Comparison of ENCODE assay signal across 11 mouse cellular contexts in genomic region chr13:54757093-54757830, GRCm38 (mm10). TPM values are rescaled to one million over a fixed set of nuclear protein-coding genes. Genes with fewer than 3 reads are reported as not detected.
DNase-seq lines count a peak whose midpoint lies in the region; ATAC-seq lines count a peak whose summit lies in the region.
"Had no signal": no experiment of that assay in that cellular context is flagged by ENCODE, and none has a peak within 500 bp of the region (broad histone marks: within the 10 kb centered on the region; RNA-seq: fewer than 3 reads in every experiment).

No protein-coding gene starts in this region.

- intact Hi-C loops in heart, postnatal 36 days (cut with DNase I): no loop called here

- no peak overlapping the region for H3K9ac ChIP-seq in heart, embryonic 16.5 days (ENCODE audit: low read length)
- H3K9ac ChIP-seq in forebrain, embryonic 14.5 days (ENCODE audit: low read length): peak overlapping the region; percentile 59
- peak overlapping the region; percentile 36; the same call in 1 of the 2 replicates for H3K9ac ChIP-seq in midbrain, embryonic 11.5 days (ENCODE audit: low read length)

- no peak overlapping the region for H3K27ac ChIP-seq in heart, embryonic 16.5 days (ENCODE audit: low read length)
- H3K27ac ChIP-seq in forebrain, embryonic 14.5 days (ENCODE audit: low read depth, low read length): peak overlapping the region; percentile 94
- peak overlapping the region; percentile 59; the same call in 1 of the 2 replicates for H3K27ac ChIP-seq in midbrain, embryonic 11.5 days (ENCODE audit: low read depth, low read length)

- peaks cover 3% of the 10 kb centered on the region; the same call in 1 of the 2 replicates for H3K4me1 ChIP-seq in heart, embryonic 16.5 days (ENCODE audit: control insufficient read depth, insufficient read depth, low read length)
- H3K4me1 ChIP-seq in forebrain, embryonic 14.5 days (ENCODE audit: control insufficient read depth, insufficient read depth, low read length): peaks cover 46% of the 10 kb centered on the region
- H3K4me1 ChIP-seq in midbrain, embryonic 11.5 days (ENCODE audit: control insufficient read depth, insufficient read depth, low read length): peaks cover 20% of the 10 kb centered on the region

- H3K4me3 ChIP-seq in heart, embryonic 16.5 days (ENCODE audit: low read length): 0 out of 2 replicates have a peak overlapping the region, but pooled peaks have one; percentile 42
- H3K4me3 ChIP-seq in forebrain, embryonic 14.5 days (ENCODE audit: low read depth, low read length): peak overlapping the region; percentile 42
- peak overlapping the region; percentile 35 for H3K4me3 ChIP-seq in midbrain, embryonic 11.5 days (ENCODE audit: low read depth, low read length)

- WGBS in heart, embryonic 16.5 days: 46% methylated on average over 10 of the region's 10 CpGs
- WGBS in forebrain, embryonic 14.5 days: 35% methylated on average over 10 of the region's 10 CpGs
- WGBS in midbrain, embryonic 11.5 days: 45% methylated on average over 10 of the region's 10 CpGs

- H3K27me3 ChIP-seq in heart, embryonic 16.5 days (ENCODE audit: control insufficient read depth, insufficient read depth, low read length): peaks cover 52% of the 10 kb centered on the region
- H3K27me3 ChIP-seq in forebrain, embryonic 14.5 days (replicated peaks; ENCODE audit: control insufficient read depth, insufficient read depth, low read length): no peaks in the 10 kb centered on the region
- peaks cover 5% of the 10 kb centered on the region; the same call in 1 of the 2 replicates for H3K27me3 ChIP-seq in midbrain, embryonic 11.5 days (ENCODE audit: control insufficient read depth, insufficient read depth, low read length)

- H3K9me3 ChIP-seq in heart, embryonic 16.5 days (replicated peaks; ENCODE audit: control insufficient read depth, low read length): no peaks in the 10 kb centered on the region
- H3K9me3 ChIP-seq in forebrain, embryonic 14.5 days (replicated peaks; ENCODE audit: control insufficient read depth, low read length): no peaks in the 10 kb centered on the region
- H3K9me3 ChIP-seq in midbrain, embryonic 11.5 days (ENCODE audit: control insufficient read depth, low read length): no peaks in the 10 kb centered on the region

- no peaks in the 10 kb centered on the region for H3K36me3 ChIP-seq in heart, embryonic 16.5 days (ENCODE audit: control insufficient read depth, insufficient read depth)
- no peaks in the 10 kb centered on the region for H3K36me3 ChIP-seq in forebrain, embryonic 14.5 days (ENCODE audit: control insufficient read depth, insufficient read depth, low read length)
- H3K36me3 ChIP-seq in midbrain, embryonic 11.5 days (ENCODE audit: control insufficient read depth, insufficient read depth, low read length): no peaks in the 10 kb centered on the region

- H3K4me2 ChIP-seq in heart, embryonic 16.5 days (ENCODE audit: low read depth, low read length): peak overlapping the region; percentile 62
- H3K4me2 ChIP-seq in forebrain, embryonic 14.5 days (ENCODE audit: low read length): peak overlapping the region; percentile 85
- peak overlapping the region; percentile 85 for H3K4me2 ChIP-seq in midbrain, embryonic 11.5 days

- no peak for DNase-seq in heart, postnatal 36 days
- peak; percentile 95 for DNase-seq in brain, adult 2 months (ENCODE audit: low read depth, low spot score)
- DNase-seq in forebrain, embryonic 14.5 days (ENCODE audit: low spot score): peak; percentile 80
- peak; percentile 79 for DNase-seq in midbrain, embryonic 11.5 days (ENCODE audit: low spot score, missing footprints)
- DNase-seq in spleen, postnatal 14 days (ENCODE audit: low spot score in 2 of 2): no peak
- no peak for DNase-seq in spleen, postnatal 36 days (ENCODE audit: low spot score in 2 of 2)

- ATAC-seq in heart, embryonic 16.5 days (replicated peaks; ENCODE audit: extremely low read depth, insufficient read depth, low FRiP score): no peak
- ATAC-seq in forebrain, embryonic 14.5 days: no peak; the same call in 1 of the 2 replicates
- no peak for ATAC-seq in midbrain, embryonic 11.5 days (ENCODE audit: low FRiP score)
- no peak for ATAC-seq in erythroblast, adult 5-6 weeks (replicated peaks; ENCODE audit: low FRiP score, poor library complexity, severe bottlenecking)

RNA-seq across cellular contexts. Expression of gene Gprin1, which starts 7.6 kb away (rescaled TPM):
- 0.04 TPM in 1 of 2 replicates, not detected in the other for polyA plus RNA-seq in heart, embryonic 16.5 days (2015; fragmentation: Nextera tagmentation; extraction: Ambion mirVana)
- total RNA-seq in heart, postnatal 36 days (2021): not detected
- 16.8 and 17.4 TPM in 2 replicates for polyA plus RNA-seq in forebrain, embryonic 14.5 days (2014; fragmentation: Nextera tagmentation; extraction: Ambion mirVana)
- 9.8 and 10.8 TPM in 2 replicates for polyA plus RNA-seq in midbrain, embryonic 11.5 days (2014; fragmentation: Nextera tagmentation; extraction: Ambion mirVana)
- not detected in 2 replicates for total RNA-seq in erythroblast, adult 5-6 weeks (2015; ENCODE audit: low replicate concordance)
- total RNA-seq in erythroblast, adult 5-6 weeks (2017; ENCODE audit: low replicate concordance): not detected in 2 replicates
- total RNA-seq: CH12.LX; common myeloid progenitor, adult 5-6 weeks; liver, adult 2 months had no signal
- polyA plus RNA-seq: liver, adult 2 months had no signal

RNA-seq across cellular contexts. Expression of gene Sncb, which starts 9.1 kb away (rescaled TPM):
- not detected in 2 replicates for polyA plus RNA-seq in heart, embryonic 16.5 days (2015; fragmentation: Nextera tagmentation; extraction: Ambion mirVana)
- not detected for total RNA-seq in heart, postnatal 36 days (2021)
- polyA plus RNA-seq in forebrain, embryonic 14.5 days (2014; fragmentation: Nextera tagmentation; extraction: Ambion mirVana): 25.7 and 31.8 TPM in 2 replicates
- polyA plus RNA-seq in midbrain, embryonic 11.5 days (2014; fragmentation: Nextera tagmentation; extraction: Ambion mirVana): 1.3 TPM in 2 replicates
- total RNA-seq in erythroblast, adult 5-6 weeks (2015; ENCODE audit: low replicate concordance): not detected in 2 replicates
- not detected in 2 replicates for total RNA-seq in erythroblast, adult 5-6 weeks (2017; ENCODE audit: low replicate concordance)
- total RNA-seq: CH12.LX; common myeloid progenitor, adult 5-6 weeks; liver, adult 2 months had no signal
- polyA plus RNA-seq: liver, adult 2 months had no signal

RNA-seq across cellular contexts. Expression of gene Eif4e1b, which starts 26.5 kb away (rescaled TPM):
- polyA plus RNA-seq in heart, embryonic 16.5 days (2015; fragmentation: Nextera tagmentation; extraction: Ambion mirVana): not detected in 2 replicates
- not detected for total RNA-seq in heart, postnatal 36 days (2021)
- not detected in 2 replicates for polyA plus RNA-seq in forebrain, embryonic 14.5 days (2014; fragmentation: Nextera tagmentation; extraction: Ambion mirVana)
- not detected in 2 replicates for polyA plus RNA-seq in midbrain, embryonic 11.5 days (2014; fragmentation: Nextera tagmentation; extraction: Ambion mirVana)
- total RNA-seq in erythroblast, adult 5-6 weeks (2015; ENCODE audit: low replicate concordance): not detected in 2 replicates
- not detected in 2 replicates for total RNA-seq in erythroblast, adult 5-6 weeks (2017; ENCODE audit: low replicate concordance)
- total RNA-seq: CH12.LX; common myeloid progenitor, adult 5-6 weeks; liver, adult 2 months had no signal
- polyA plus RNA-seq: liver, adult 2 months had no signal

RNA-seq across cellular contexts. Expression of gene Tspan17, which starts 31.9 kb away (rescaled TPM):
- polyA plus RNA-seq in heart, embryonic 16.5 days (2015; fragmentation: Nextera tagmentation; extraction: Ambion mirVana): 5.2 and 5.7 TPM in 2 replicates
- total RNA-seq in heart, postnatal 36 days (2021): 10 to 100 TPM in 1 of 2 experiments, 1 to 10 TPM in 1; 7.6 to 13.0 TPM
- 16.0 and 16.3 TPM in 2 replicates for polyA plus RNA-seq in forebrain, embryonic 14.5 days (2014; fragmentation: Nextera tagmentation; extraction: Ambion mirVana)
- 13.3 and 15.9 TPM in 2 replicates for polyA plus RNA-seq in midbrain, embryonic 11.5 days (2014; fragmentation: Nextera tagmentation; extraction: Ambion mirVana)
- total RNA-seq in erythroblast, adult 5-6 weeks (2015; ENCODE audit: low replicate concordance): 2.5 TPM in 1 of 2 replicates, not detected in the other
- 1.0 TPM in 1 of 2 replicates, not detected in the other for total RNA-seq in erythroblast, adult 5-6 weeks (2017; ENCODE audit: low replicate concordance)

RNA-seq across cellular contexts. Expression of gene Cdhr2, which starts 56.0 kb away (rescaled TPM):
- polyA plus RNA-seq in heart, embryonic 16.5 days (2015; fragmentation: Nextera tagmentation; extraction: Ambion mirVana): 0.04 and 0.89 TPM in 2 replicates
- not detected for total RNA-seq in heart, postnatal 36 days (2021)
- polyA plus RNA-seq in forebrain, embryonic 14.5 days (2014; fragmentation: Nextera tagmentation; extraction: Ambion mirVana): 0.05 and 0.14 TPM in 2 replicates
- 0.06 TPM in 1 of 2 replicates, not detected in the other for polyA plus RNA-seq in midbrain, embryonic 11.5 days (2014; fragmentation: Nextera tagmentation; extraction: Ambion mirVana)
- not detected in 2 replicates for total RNA-seq in erythroblast, adult 5-6 weeks (2015; ENCODE audit: low replicate concordance)
- total RNA-seq in erythroblast, adult 5-6 weeks (2017; ENCODE audit: low replicate concordance): not detected in 2 replicates
- total RNA-seq: CH12.LX; common myeloid progenitor, adult 5-6 weeks had no signal

Comparison
In these comparisons a context has a peak if more than half of its experiments do, and no peak if none do; other contexts are left out.
1. DNase-seq: peak in brain, adult 2 months (single experiment), forebrain, embryonic 14.5 days (single experiment) and midbrain, embryonic 11.5 days (single experiment); none in heart, postnatal 36 days (0 of 2), spleen, postnatal 14 days (0 of 2) and spleen, postnatal 36 days (0 of 2).
2. RNA of gene Gprin1, which starts 7.6 kb away (polyA plus RNA-seq): 16.8 to 17.4 TPM in forebrain, embryonic 14.5 days and 9.8 to 10.8 TPM in midbrain, embryonic 11.5 days; 0.04 TPM in heart, embryonic 16.5 days; every median in the first group is over 10 times any median in the second.
3. RNA of gene Sncb, which starts 9.1 kb away (polyA plus RNA-seq): 25.7 to 31.8 TPM in forebrain, embryonic 14.5 days; 1.3 TPM in midbrain, embryonic 11.5 days and not detected in heart, embryonic 16.5 days; every median in the first group is over 10 times any median in the second.
4. Peak in every context shown above with its lines, with median percentiles within 50 percentile points of each other: H3K4me2 ChIP-seq and H3K4me3 ChIP-seq.